Mouse (Mus musculus) brain, embryonic 14.5 days (tissue): ENCODE measurements at regions not wholly inside any gene's neighbourhood (a gene's known extent, or its start where the extent isn't known, plus 50 kb on each side); places are given as distances from the start of the nearest gene placed in this dataset.

ENCODE experiments used
- DNase-seq: peaks from one replicate; pipeline ENCODE4 v3.0.0-alpha.2; 2011; ENCODE audit warnings: low read depth
- CTCF ChIP-seq: fragments of 200-500 bp; IDR thresholded peaks from 2 replicates; pipeline ENCODE4 v1.5.1; 2012; ENCODE audit warnings: inconsistent platforms, mild to moderate bottlenecking, moderate library complexity, borderline replicate concordance; ENCODE audit not compliant: insufficient read depth, insufficient read length; ENCODE audit errors: extremely low read depth
- POLR2A ChIP-seq: fragments of 200-500 bp; IDR thresholded peaks from 2 replicates; pipeline ENCODE4 v1.6.1; 2012; ENCODE audit warnings: mild to moderate bottlenecking, inconsistent platforms, borderline replicate concordance; ENCODE audit not compliant: poor library complexity, insufficient read depth, insufficient read length, severe bottlenecking; ENCODE audit errors: extremely low read depth

- TF ChIP-seq POLR2A, result no peak
- DNase-seq, result no peak
Measured at GRCm38 (mm10) chr1:137387509-137387908, 427.3 kb upstream of the Nr5a2 start.

GRCm38 (mm10) chr1:137378072-137378985 lies 418.1 kb upstream of the Nr5a2 start:
- peak; percentile 97 for DNase-seq
- TF ChIP-seq POLR2A (no peak), CTCF (no peak)

GRCm38 (mm10) chr1:137376685-137377084 lies 416.4 kb upstream of the Nr5a2 start:
- no peak for DNase-seq
- no peak for TF ChIP-seq POLR2A
- TF ChIP-seq CTCF, result no peak

- DNase-seq, result peak; percentile 23
- TF ChIP-seq POLR2A, result no peak
- TF ChIP-seq CTCF, result no peak
Measured at GRCm38 (mm10) chr1:137374641-137375040, 414.4 kb upstream of the Nr5a2 start.

GRCm38 (mm10) chr1:137373509-137374420 lies 413.5 kb upstream of the Nr5a2 start:
- no peak for TF ChIP-seq POLR2A
- no peak for TF ChIP-seq CTCF
- peak; percentile 92 for DNase-seq

GRCm38 (mm10) chr1:137372236-137372635 lies 412.0 kb upstream of the Nr5a2 start:
- no peak for TF ChIP-seq POLR2A
- no peak for TF ChIP-seq CTCF
- DNase-seq, result no peak

GRCm38 (mm10) chr1:137364396-137364795 lies 404.1 kb upstream of the Nr5a2 start:
- DNase-seq, result no peak
- no peak for TF ChIP-seq POLR2A
- TF ChIP-seq CTCF, result no peak

GRCm38 (mm10) chr1:137363969-137364368 lies 403.7 kb upstream of the Nr5a2 start:
- no peak for DNase-seq
- TF ChIP-seq CTCF (no peak), POLR2A (no peak)

- TF ChIP-seq CTCF (no peak), POLR2A (no peak)
- DNase-seq, result no peak
Measured at GRCm38 (mm10) chr1:137363561-137363960, 403.3 kb upstream of the Nr5a2 start.

- peak; percentile 56 for DNase-seq
- TF ChIP-seq POLR2A (no peak), CTCF (no peak)
Measured at GRCm38 (mm10) chr1:137360688-137361570, 400.7 kb upstream of the Nr5a2 start.
